Mouse (Mus musculus) erythroblast, embryonic 14.5 days (primary cell): Measurements from ENCODE around the gene Olfm3. TPM values are rescaled to one million over a fixed set of nuclear protein-coding genes. Genes with fewer than 3 reads are reported as not detected.

Source experiments
- H3K27me3 ChIP-seq: 2 replicates; pipeline ENCODE4 v1.6.1; 2012; ENCODE audit warnings: inconsistent platforms; ENCODE audit not compliant: control insufficient read depth
- H3K36me3 ChIP-seq: 2 replicates; pipeline ENCODE4 v1.6.1; 2012; ENCODE audit warnings: mild to moderate bottlenecking, inconsistent platforms; ENCODE audit not compliant: control insufficient read depth
- H3K4me1 ChIP-seq: 2 replicates; pipeline ENCODE4 v1.6.1; 2012; ENCODE audit warnings: inconsistent platforms; ENCODE audit not compliant: control insufficient read depth
- H3K4me3 ChIP-seq: replicated peaks from 2 replicates; pipeline ENCODE3; 2012; ENCODE audit warnings: moderate library complexity, mild to moderate bottlenecking, inconsistent platforms
- H3K9me3 ChIP-seq: 2 replicates; pipeline ENCODE4 v1.6.1; 2012; ENCODE audit warnings: low read length, inconsistent platforms, mixed read lengths; ENCODE audit not compliant: control insufficient read depth
- GATA1 ChIP-seq: IDR thresholded peaks from 2 replicates; pipeline ENCODE4 v1.6.1; 2012; ENCODE audit warnings: low read length, inconsistent platforms, mixed read lengths
- TAL1 ChIP-seq: IDR thresholded peaks from 3 replicates; pipeline ENCODE4 v1.6.1; 2012; ENCODE audit warnings: low read length, inconsistent platforms, mixed read lengths
- polyA plus RNA-seq: library from polyadenylated mRNA; stranded (reverse); fragments of >175 nt; gene quantifications from 2 replicates; pipeline ENCODE4 v1.2.3, GENCODE M21; 2012

Gene Olfm3
- polyA plus RNA-seq, 1 experiment, result not detected

DNA sequence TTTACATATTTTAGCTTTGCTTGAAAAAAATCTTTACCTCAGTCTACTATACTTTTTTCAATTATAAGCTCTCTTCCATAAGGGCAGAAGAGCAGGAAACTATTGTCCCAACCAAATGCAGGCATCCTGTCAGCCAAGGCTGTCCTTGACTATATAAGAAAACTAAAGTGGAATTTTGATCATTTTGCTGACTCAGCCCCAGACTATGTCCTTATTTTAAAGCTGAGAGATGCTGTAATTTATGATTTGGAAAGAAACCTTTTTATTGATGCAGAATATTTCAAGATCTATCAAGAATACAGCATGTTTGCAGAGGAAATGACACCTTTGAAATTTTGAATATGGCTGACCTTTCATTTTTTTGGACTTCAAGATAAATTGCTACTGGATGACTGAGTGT, 51.0 kb downstream of the Olfm3 start:
- Histone ChIP-seq H3K9me3 (no peaks in the 10 kb centered on the region), H3K27me3 (no peaks in the 10 kb centered on the region), H3K4me1 (no peaks in the 10 kb centered on the region), H3K36me3 (no peaks in the 10 kb centered on the region), H3K4me3 (no peak overlapping the region)
- TF ChIP-seq TAL1, result no peak
- TF ChIP-seq GATA1, result no peak

DNA sequence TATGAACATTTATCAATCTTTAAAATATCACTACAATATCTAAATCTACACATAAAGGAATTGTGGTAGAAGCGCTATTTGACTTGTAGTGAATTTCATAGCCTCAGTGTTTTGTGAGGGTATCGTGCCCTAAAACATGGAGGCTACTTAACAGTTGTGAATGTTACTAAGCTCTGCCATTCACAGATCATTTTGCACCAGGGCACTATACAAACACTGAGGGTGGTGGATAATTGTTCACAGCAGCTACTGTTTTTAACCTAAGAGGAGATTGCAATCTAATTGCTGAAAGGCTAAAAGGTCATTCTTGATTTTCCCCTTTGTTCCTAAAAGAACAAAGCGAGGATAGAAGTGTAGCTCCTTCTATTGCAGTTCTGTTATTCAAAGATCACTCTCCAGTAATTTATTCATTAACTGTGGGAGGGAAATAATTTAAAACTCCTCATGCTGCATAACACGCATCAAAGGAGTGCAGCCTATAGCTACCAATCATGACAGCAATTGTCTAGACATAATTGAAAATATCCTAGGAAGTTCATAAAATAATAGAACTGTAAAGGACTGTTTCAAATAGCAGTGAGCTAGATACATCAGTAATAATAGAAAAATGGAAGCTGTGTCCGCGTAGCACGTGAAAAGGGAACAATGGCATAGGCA, 55.6 kb downstream of the Olfm3 start:
- Histone ChIP-seq H3K27me3 (no peaks in the 10 kb centered on the region), H3K4me1 (no peaks in the 10 kb centered on the region), H3K9me3 (no peaks in the 10 kb centered on the region), H3K36me3 (no peaks in the 10 kb centered on the region), H3K4me3 (no peak overlapping the region)
- TF ChIP-seq TAL1 (no peak), GATA1 (no peak)

DNA sequence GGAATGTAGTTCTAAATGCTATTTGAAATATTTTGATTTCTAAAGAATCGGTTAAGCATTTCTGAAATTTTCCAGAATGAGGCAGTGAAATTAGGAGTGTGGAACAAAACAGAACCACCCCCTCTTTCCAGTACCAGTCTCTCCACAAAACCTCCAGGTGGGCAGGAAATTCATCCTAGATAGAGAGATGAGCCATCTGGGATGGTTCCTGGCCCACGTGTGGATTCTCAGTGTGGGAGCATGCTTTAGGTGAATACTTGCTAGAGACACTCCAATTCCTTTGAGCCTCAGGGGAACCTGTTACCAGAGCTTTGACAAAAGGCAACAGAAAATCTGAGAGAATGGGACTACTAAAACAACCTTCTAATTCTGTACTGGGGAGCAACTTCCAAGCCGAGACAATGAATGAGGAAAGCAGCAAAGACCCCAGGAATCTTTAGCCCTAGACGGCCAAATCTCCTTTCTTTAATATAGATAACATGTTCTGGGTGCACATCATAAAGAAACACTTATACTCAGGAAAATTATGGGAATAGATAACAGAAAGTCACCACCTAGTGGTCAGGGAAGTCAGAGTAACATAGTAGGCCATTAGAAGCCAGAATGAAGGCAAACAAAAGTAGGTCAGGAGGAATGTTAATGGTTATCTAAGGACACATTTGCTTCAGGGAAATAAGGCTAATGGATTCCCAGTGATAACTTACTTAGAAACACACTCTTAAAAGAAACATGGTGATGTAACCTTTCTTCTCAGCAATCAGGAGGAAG, 58.6 kb downstream of the Olfm3 start:
- Histone ChIP-seq H3K36me3 (no peaks in the 10 kb centered on the region), H3K4me1 (no peaks in the 10 kb centered on the region), H3K4me3 (no peak overlapping the region), H3K9me3 (no peaks in the 10 kb centered on the region), H3K27me3 (no peaks in the 10 kb centered on the region)
- TF ChIP-seq GATA1, result no peak
- TF ChIP-seq TAL1, result no peak

DNA sequence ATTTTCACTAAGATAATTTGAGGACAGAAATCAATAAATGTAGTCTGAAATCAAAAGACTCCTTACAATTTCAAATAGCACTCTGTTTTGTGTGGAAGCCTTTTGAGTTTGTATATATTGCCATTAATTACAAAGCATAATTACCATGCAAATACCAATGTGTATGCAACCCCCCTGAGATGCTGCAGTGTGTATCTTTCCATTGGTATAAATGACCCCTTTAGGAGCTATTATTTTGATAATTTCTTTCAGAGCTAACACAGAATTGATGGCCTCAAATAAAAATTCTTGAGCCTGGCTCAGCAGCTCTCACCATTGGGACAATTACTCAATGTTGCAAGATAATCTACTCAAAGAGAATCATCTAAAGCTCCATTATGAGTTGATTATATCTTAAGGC, 67.3 kb downstream of the Olfm3 start:
- H3K4me3 ChIP-seq, result no peak overlapping the region
- TF ChIP-seq GATA1, result no peak
- TF ChIP-seq TAL1, result no peak
- no peaks in the 10 kb centered on the region for H3K4me1 ChIP-seq
- no peaks in the 10 kb centered on the region for H3K9me3 ChIP-seq
- no peaks in the 10 kb centered on the region for H3K27me3 ChIP-seq
- H3K36me3 ChIP-seq, result no peaks in the 10 kb centered on the region

DNA sequence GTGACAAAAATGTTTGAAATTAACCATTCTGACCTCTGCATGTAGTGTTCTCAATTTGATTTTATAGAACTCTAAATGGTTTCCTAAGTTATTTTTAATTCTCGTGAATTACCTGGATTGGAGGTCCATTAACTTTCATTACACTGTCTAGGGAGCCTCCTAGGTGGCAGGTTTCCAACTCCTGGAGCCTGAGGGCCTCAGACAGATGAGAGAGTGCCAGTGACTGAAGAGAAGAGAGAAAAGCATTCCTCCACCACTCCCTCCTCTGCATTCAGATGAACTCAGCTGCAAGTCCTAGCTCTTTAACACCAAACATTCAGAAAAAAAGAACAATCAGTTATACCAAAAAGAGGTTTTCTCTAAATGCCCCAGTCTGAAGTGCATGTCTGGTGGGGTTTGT, 68.6 kb downstream of the Olfm3 start:
- Histone ChIP-seq H3K36me3 (no peaks in the 10 kb centered on the region), H3K4me3 (no peak overlapping the region), H3K27me3 (no peaks in the 10 kb centered on the region), H3K4me1 (no peaks in the 10 kb centered on the region), H3K9me3 (no peaks in the 10 kb centered on the region)
- no peak for TF ChIP-seq GATA1
- no peak for TF ChIP-seq TAL1

DNA sequence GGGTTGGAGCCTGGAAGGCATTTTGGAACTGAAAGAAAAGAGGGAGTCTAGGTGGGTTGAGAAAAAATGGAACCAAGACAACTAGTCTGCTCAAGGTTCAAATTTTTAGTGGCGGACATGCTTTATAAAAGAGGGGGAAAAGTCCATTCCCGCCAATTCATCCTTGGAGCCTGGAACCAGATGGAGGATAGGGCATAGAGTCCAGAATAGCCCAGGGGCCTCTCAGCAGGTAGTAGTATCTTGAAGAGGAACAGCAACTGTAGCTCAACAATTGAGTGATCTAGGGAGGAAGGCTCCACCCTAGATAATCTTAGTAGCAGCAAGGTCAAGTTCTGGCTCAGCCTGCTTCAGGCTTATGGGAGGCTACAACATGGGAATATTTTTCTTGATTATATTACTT, 87.0 kb downstream of the Olfm3 start:
- no peaks in the 10 kb centered on the region for H3K9me3 ChIP-seq
- H3K36me3 ChIP-seq, result no peaks in the 10 kb centered on the region
- TF ChIP-seq GATA1, result no peak
- TF ChIP-seq TAL1, result no peak
- no peak overlapping the region for H3K4me3 ChIP-seq
- H3K4me1 ChIP-seq, result no peaks in the 10 kb centered on the region
- no peaks in the 10 kb centered on the region for H3K27me3 ChIP-seq

DNA sequence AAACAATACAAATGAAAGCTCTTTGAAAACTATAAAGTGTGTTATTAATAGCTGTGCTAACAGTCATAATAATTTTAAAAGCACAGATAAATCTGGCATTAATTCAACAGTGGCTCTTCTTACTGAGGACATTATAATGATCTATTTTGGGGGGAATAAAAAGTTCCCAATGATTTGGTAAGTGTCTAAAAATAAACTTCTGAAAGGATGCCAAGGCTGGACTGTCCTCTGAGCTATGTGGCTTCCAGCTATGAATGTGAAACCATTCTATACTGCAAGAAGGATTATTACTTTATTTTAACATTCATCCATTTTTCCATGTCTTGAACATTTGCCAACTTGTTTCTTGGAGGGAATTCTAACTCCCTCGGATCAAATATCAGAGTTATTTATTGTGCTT, 92.1 kb downstream of the Olfm3 start:
- no peaks in the 10 kb centered on the region for H3K36me3 ChIP-seq
- TF ChIP-seq GATA1 (no peak), TAL1 (no peak)
- no peaks in the 10 kb centered on the region for H3K4me1 ChIP-seq
- no peaks in the 10 kb centered on the region for H3K9me3 ChIP-seq
- no peaks in the 10 kb centered on the region for H3K27me3 ChIP-seq
- H3K4me3 ChIP-seq, result no peak overlapping the region

DNA sequence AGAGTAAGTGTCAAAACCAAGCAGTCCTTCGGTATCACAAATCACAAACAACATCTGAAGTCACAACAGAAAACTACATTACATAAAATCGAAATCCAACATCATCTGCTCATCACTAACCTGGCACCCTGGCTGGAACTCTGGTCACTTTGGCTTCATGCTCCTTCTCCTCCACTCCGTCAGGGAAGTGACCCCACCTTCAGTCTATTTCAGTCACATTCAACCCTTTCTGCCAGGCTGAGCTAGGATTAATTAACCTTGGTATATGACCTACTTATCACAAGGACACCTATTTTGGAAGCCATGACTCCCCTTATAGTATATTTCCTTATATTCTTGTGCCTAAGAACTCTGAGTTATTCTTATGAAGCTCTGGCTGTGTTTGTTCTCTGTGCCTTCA, 123.7 kb downstream of the Olfm3 start:
- H3K27me3 ChIP-seq, result no peaks in the 10 kb centered on the region
- H3K4me1 ChIP-seq, result no peaks in the 10 kb centered on the region
- no peaks in the 10 kb centered on the region for H3K36me3 ChIP-seq
- H3K4me3 ChIP-seq, result no peak overlapping the region
- no peak for TF ChIP-seq GATA1
- no peak for TF ChIP-seq TAL1
- no peaks in the 10 kb centered on the region; the same call in 1 of the 2 replicates for H3K9me3 ChIP-seq

DNA sequence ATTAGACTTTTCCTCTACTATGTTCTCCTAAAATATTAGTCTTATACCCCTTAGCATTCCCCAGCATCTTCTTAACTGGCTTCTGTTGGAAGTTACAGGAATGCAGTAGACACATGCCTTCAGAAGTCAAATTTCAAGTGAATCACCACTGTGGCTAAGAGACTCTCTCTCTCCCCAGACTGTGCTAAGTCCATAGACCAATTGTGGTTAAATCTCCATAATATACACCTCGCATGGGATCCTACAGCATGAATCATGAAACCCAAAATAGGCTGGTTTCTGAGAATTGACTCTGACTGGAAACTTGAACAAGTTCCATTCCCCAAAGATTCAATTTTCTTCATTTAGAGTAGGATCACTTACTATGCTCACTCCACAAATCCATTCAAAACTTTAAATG, 124.2 kb downstream of the Olfm3 start:
- Histone ChIP-seq H3K9me3 (no peaks in the 10 kb centered on the region; the same call in 1 of the 2 replicates), H3K36me3 (no peaks in the 10 kb centered on the region), H3K4me1 (no peaks in the 10 kb centered on the region), H3K4me3 (no peak overlapping the region), H3K27me3 (no peaks in the 10 kb centered on the region)
- TF ChIP-seq TAL1 (no peak), GATA1 (no peak)

DNA sequence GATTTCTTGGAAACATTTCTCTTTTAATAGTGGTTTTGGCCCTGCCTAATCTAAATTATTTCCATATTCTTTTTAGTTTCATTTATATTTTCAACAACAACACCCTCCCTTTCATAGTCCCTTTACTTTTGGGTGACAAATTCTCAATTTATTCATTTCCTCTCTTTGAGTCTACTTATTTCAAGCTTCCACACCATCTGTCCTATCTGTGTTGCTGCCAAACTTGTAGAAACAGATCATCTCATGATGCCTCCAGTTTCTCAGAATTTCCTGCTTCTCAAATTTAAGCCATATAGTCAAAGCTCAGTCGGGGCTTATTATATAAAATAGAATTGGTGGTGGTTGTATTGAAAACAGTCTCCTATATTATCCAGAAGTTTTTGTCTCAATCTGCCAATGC, 124.7 kb downstream of the Olfm3 start:
- no peaks in the 10 kb centered on the region for H3K4me1 ChIP-seq
- TF ChIP-seq TAL1 (no peak), GATA1 (no peak)

More for the DNA sequence above, 124.7 kb downstream of the Olfm3 start:
- H3K36me3 ChIP-seq, result no peaks in the 10 kb centered on the region
- no peaks in the 10 kb centered on the region for H3K27me3 ChIP-seq
- no peak overlapping the region for H3K4me3 ChIP-seq
- H3K9me3 ChIP-seq, result no peaks in the 10 kb centered on the region; the same call in 1 of the 2 replicates
